ENCODE assay signal across 11 mouse cellular contexts in the genomic region with DNA sequence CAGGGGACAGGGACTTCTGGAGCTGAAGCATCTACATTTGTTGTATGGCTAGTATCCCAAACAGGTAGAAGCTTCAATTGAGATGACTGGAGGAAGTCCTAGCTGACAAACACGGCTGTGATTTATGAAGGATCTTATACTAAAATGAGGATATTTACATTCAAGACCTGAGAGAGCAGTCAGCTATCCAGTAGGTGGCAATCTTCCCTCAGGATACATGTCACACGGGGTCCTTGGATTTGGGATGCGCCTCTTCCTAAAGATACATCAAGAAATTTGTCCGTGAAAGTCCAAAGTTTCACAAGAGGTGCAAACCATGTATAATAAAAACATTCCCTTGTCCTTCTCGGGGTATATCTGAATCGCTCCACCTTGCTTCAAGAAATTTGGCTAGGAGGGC.
DNase-seq lines count a peak whose midpoint lies in the region.
"Had no signal": no experiment of that assay in that cellular context is flagged by ENCODE, and none has a peak within 500 bp of the region (broad histone marks: within the 10 kb centered on the region; RNA-seq: fewer than 3 reads in every experiment).

No protein-coding gene starts in this region.

- no peaks in the 10 kb centered on the region for H3K4me1 ChIP-seq in embryonic facial prominence, embryonic 10.5 days

- DNase-seq in adrenal gland, adult 2 months, result peak; percentile 3
- DNase-seq in adrenal gland, adult 18-20 months (ENCODE audit: low spot score in 2 of 2), result no peak
- DNase-seq in layer of hippocampus, adult 11-12 months (ENCODE audit: low spot score), result peak; percentile 7
- DNase-seq in layer of hippocampus, adult 9-10 months (ENCODE audit: low spot score), result no peak
- DNase-seq in 3T3-L1 (ENCODE audit: low read depth, low spot score), result peak; percentile 72
- DNase-seq in embryonic facial prominence, embryonic 10.5 days (ENCODE audit: low spot score), result peak; percentile 36
- DNase-seq in T-cell, adult 2 months (ENCODE audit: low spot score), result no peak
- no peak for DNase-seq in yolk sac, embryonic 10.5 days (ENCODE audit: low spot score)
- DNase-seq: gastrocnemius, postnatal 36 days; lung, postnatal 10 days had no signal

- no peak overlapping the region for H3K4me3 ChIP-seq in embryonic facial prominence, embryonic 10.5 days
- H3K4me3 ChIP-seq: neural tube, embryonic 13.5 days had no signal

- H3K9me3 ChIP-seq in embryonic facial prominence, embryonic 10.5 days, result no peaks in the 10 kb centered on the region
- H3K9me3 ChIP-seq: neural tube, embryonic 13.5 days had no signal

- peaks cover 32% of the 10 kb centered on the region for H3K27me3 ChIP-seq in embryonic facial prominence, embryonic 10.5 days (replicated peaks; ENCODE audit: low read depth, poor library complexity, severe bottlenecking)

- H3K36me3 ChIP-seq in embryonic facial prominence, embryonic 10.5 days (replicated peaks), result no peaks in the 10 kb centered on the region
- H3K36me3 ChIP-seq: neural tube, embryonic 13.5 days had no signal

- 45% methylated on average over 6 of the region's 6 CpGs for WGBS in embryonic facial prominence, embryonic 10.5 days

- no peak overlapping the region for H3K27ac ChIP-seq in embryonic facial prominence, embryonic 10.5 days (replicated peaks)
- H3K27ac ChIP-seq: neural tube, embryonic 13.5 days had no signal

Comparison
In these comparisons a context has a peak if more than half of its experiments do, and no peak if none do; other contexts are left out.
1. DNase-seq: peak in adrenal gland, adult 2 months (single experiment), layer of hippocampus, adult 11-12 months (single experiment), 3T3-L1 (single experiment) and embryonic facial prominence, embryonic 10.5 days (single experiment); none in adrenal gland, adult 18-20 months (0 of 2), layer of hippocampus, adult 9-10 months (single experiment), T-cell, adult 2 months (single experiment) and yolk sac, embryonic 10.5 days (single experiment).